Mouse (Mus musculus): ENCODE results near the gene Ets1. TPM values are rescaled to one million over a fixed set of nuclear protein-coding genes. Genes with fewer than 3 reads are reported as not detected.

The Ets1 gene
- polyA plus RNA-seq, 1 experiment from 2014 or later, result 14.5 TPM

DNA sequence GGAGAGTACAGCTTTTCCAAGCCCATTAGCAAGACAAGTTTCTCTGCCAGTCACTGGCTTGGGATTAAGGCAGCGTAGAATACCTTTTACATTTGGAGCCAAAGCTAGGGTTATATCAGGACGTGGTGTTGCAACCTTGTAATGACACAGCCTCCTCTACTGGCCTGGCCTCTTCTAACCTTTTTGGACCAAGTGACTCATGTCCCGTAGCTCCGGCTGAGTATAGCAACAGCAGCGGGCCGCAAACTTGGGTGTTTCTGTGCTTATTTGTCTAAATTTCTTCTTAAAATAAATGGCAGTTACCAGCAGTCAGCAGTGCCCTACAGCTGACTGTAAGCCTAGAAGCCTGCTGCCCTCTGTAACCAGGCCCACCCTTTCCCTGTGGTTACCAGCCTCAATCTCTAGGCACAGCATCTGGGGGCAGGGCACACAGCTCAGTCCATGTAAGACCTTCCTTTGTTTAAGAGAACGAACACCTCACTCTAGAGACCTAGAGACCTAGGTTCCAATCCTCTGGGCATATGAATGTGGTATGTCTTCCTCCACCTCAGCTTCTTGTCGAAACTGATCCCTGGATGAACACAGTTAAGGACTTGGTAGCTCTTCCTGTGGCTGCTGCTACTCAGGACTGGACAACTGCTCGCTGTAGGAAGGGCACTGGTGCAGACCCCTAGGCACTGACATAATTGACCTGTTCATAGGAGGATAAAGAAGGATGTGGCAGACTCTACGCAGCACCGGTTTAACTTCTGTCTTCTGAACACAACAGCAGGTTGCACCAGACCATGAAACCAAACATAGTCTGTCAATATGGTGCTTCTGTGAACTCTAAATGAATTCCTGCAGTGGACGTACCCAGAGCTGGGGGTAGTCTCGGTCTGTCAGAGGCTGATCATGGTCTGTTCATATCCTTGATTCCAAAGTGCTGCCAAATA, 94.9 kb downstream of the Ets1 start:
- ATAC-seq, result no peak
- no peak overlapping the region for H3K4me2 ChIP-seq (ENCODE audit: low read length)
- 87% methylated on average over 13 of the region's 13 CpGs for WGBS

GRCm38 (mm10) chr9:32731787-32732186, 95.8 kb downstream of the Ets1 start:
- H3K27me3 ChIP-seq (replicated peaks; ENCODE audit: control insufficient read depth, insufficient read depth, low read length), result no peaks in the 10 kb centered on the region
- H3K4me2 ChIP-seq (ENCODE audit: low read length), result no peak overlapping the region
- WGBS, result 66% methylated on average over 9 of the region's 9 CpGs
- no peaks in the 10 kb centered on the region for H3K4me1 ChIP-seq (ENCODE audit: control insufficient read depth, insufficient read depth, low read length)
- ATAC-seq (no peak), DNase-seq (ENCODE audit: low spot score) (no peak)
- H3K36me3 ChIP-seq (ENCODE audit: control insufficient read depth, insufficient read depth, low read length), result no peaks in the 10 kb centered on the region
- no peak overlapping the region for H3K4me3 ChIP-seq (ENCODE audit: low read depth, low read length)
- H3K9ac ChIP-seq (ENCODE audit: low read length), result no peak overlapping the region
- H3K27ac ChIP-seq (ENCODE audit: low read depth, low read length), result no peak overlapping the region
- no peaks in the 10 kb centered on the region for H3K9me3 ChIP-seq (replicated peaks; ENCODE audit: control insufficient read depth, low read length)

More for the DNA sequence above, 94.9 kb downstream of the Ets1 start:
- Histone ChIP-seq H3K36me3 (ENCODE audit: control insufficient read depth, insufficient read depth, low read length) (no peaks in the 10 kb centered on the region), H3K9ac (ENCODE audit: low read length) (no peak overlapping the region), H3K9me3 (replicated peaks; ENCODE audit: control insufficient read depth, low read length) (no peaks in the 10 kb centered on the region), H3K27me3 (replicated peaks; ENCODE audit: control insufficient read depth, insufficient read depth, low read length) (no peaks in the 10 kb centered on the region), H3K4me3 (ENCODE audit: low read depth, low read length) (no peak overlapping the region), H3K4me1 (ENCODE audit: control insufficient read depth, insufficient read depth, low read length) (no peaks in the 10 kb centered on the region), H3K27ac (ENCODE audit: low read depth, low read length) (no peak overlapping the region)
- no peak for DNase-seq (ENCODE audit: low spot score)

- no peaks in the 10 kb centered on the region for H3K36me3 ChIP-seq (ENCODE audit: control insufficient read depth, insufficient read depth, low read length)
- H3K27me3 ChIP-seq (replicated peaks; ENCODE audit: control insufficient read depth, insufficient read depth, low read length), result no peaks in the 10 kb centered on the region
- no peak overlapping the region for H3K4me2 ChIP-seq (ENCODE audit: low read length)
- DNase-seq (ENCODE audit: low spot score) (no peak), ATAC-seq (no peak)
- no peaks in the 10 kb centered on the region for H3K9me3 ChIP-seq (replicated peaks; ENCODE audit: control insufficient read depth, low read length)
- H3K27ac ChIP-seq (ENCODE audit: low read depth, low read length), result no peak overlapping the region
- no peak overlapping the region for H3K4me3 ChIP-seq (ENCODE audit: low read depth, low read length)
- 92% methylated on average over 7 of the region's 7 CpGs for WGBS
- no peaks in the 10 kb centered on the region for H3K4me1 ChIP-seq (ENCODE audit: control insufficient read depth, insufficient read depth, low read length)
- H3K9ac ChIP-seq (ENCODE audit: low read length), result no peak overlapping the region
Measured at GRCm38 (mm10) chr9:32735071-32735470, 99.0 kb downstream of the Ets1 start.

DNA sequence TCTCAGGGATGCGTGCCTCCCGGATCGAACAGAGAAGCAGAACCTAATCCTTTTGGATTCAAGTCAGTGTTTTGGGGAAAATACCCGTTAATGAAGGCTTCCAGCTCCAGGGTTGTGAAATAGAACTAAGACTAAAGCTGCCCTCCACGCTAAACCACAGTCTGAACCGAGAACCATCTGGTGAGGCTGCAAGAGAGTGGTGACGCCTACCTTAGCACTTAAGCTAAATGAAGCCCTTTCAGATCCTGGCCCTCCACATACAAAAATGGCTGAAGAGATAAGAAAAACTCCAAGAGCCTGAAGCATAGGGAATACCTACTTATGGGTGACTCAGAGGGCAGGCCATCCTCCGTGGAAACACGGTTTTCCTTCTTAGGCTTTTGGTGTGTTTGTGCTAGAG, 100.0 kb downstream of the Ets1 start:
- Histone ChIP-seq H3K9ac (ENCODE audit: low read length) (no peak overlapping the region), H3K27ac (ENCODE audit: low read depth, low read length) (no peak overlapping the region)
- WGBS, result 69% methylated on average over 9 of the region's 9 CpGs

DNA sequence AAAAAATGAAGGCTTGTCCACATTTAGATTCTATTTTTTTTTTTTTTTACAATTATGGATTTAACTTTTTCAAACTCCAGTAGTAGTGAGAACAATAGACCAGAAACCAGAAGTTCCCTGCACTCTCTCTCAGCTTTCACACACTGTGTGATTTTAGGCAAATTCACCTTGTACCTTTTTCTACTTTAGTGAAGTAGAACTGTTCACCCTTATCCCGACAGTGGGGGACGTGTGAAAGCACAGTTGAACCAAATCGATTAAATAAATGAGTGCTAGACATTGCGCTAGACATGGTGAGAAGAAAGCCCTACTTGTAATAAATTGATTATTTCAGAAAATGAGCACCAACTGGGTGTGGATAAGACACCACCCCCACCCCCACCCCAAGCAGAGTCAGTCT, 104.0 kb downstream of the Ets1 start:
- WGBS, result 81% methylated on average over 4 of the region's 4 CpGs
- Histone ChIP-seq H3K4me2 (ENCODE audit: low read length) (no peak overlapping the region), H3K27me3 (replicated peaks; ENCODE audit: control insufficient read depth, insufficient read depth, low read length) (no peaks in the 10 kb centered on the region), H3K36me3 (ENCODE audit: control insufficient read depth, insufficient read depth, low read length) (no peaks in the 10 kb centered on the region), H3K9me3 (replicated peaks; ENCODE audit: control insufficient read depth, low read length) (no peaks in the 10 kb centered on the region), H3K4me1 (ENCODE audit: control insufficient read depth, insufficient read depth, low read length) (peaks cover 2% of the 10 kb centered on the region), H3K4me3 (ENCODE audit: low read depth, low read length) (no peak overlapping the region), H3K9ac (ENCODE audit: low read length) (no peak overlapping the region), H3K27ac (ENCODE audit: low read depth, low read length) (no peak overlapping the region)
- DNase-seq (ENCODE audit: low spot score) (no peak), ATAC-seq (no peak)

More for the DNA sequence above, 100.0 kb downstream of the Ets1 start:
- Histone ChIP-seq H3K4me1 (ENCODE audit: control insufficient read depth, insufficient read depth, low read length) (no peaks in the 10 kb centered on the region), H3K4me3 (ENCODE audit: low read depth, low read length) (no peak overlapping the region), H3K4me2 (ENCODE audit: low read length) (no peak overlapping the region), H3K36me3 (ENCODE audit: control insufficient read depth, insufficient read depth, low read length) (no peaks in the 10 kb centered on the region), H3K27me3 (replicated peaks; ENCODE audit: control insufficient read depth, insufficient read depth, low read length) (no peaks in the 10 kb centered on the region), H3K9me3 (replicated peaks; ENCODE audit: control insufficient read depth, low read length) (no peaks in the 10 kb centered on the region)
- ATAC-seq (no peak), DNase-seq (ENCODE audit: low spot score) (no peak)

GRCm38 (mm10) chr9:32740751-32741387, 104.8 kb downstream of the Ets1 start:
- H3K4me1 ChIP-seq (ENCODE audit: control insufficient read depth, insufficient read depth, low read length), result peaks cover 2% of the 10 kb centered on the region
- no peaks in the 10 kb centered on the region for H3K27me3 ChIP-seq (replicated peaks; ENCODE audit: control insufficient read depth, insufficient read depth, low read length)
- ATAC-seq, result no peak

DNA sequence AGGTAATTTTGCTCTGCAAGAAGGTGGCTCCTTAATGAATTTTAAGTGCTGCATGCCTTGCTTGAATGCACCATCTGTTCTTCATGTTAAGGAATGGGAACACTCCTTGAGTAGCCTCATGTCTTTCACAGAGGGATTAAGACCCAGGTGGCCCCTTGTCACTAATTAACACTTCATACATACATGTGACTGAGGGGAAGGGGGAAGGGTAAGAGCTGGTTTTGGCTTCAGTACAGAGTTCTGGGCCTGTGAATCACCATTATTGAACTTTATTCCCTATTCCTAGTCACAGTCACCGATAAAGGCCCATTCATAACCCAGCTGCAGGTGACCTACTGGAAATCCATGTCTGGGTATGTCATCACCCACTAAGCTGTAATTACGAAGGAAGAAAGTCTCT, 105.7 kb downstream of the Ets1 start:
- peaks cover 2% of the 10 kb centered on the region for H3K4me1 ChIP-seq (ENCODE audit: control insufficient read depth, insufficient read depth, low read length)
- H3K27me3 ChIP-seq (replicated peaks; ENCODE audit: control insufficient read depth, insufficient read depth, low read length), result no peaks in the 10 kb centered on the region
- no peak overlapping the region for H3K4me2 ChIP-seq (ENCODE audit: low read length)
- H3K9ac ChIP-seq (ENCODE audit: low read length), result no peak overlapping the region
- WGBS, result 33% methylated on average over 2 of the region's 2 CpGs
- H3K36me3 ChIP-seq (ENCODE audit: control insufficient read depth, insufficient read depth, low read length), result no peaks in the 10 kb centered on the region
- no peak overlapping the region for H3K27ac ChIP-seq (ENCODE audit: low read depth, low read length)
- H3K9me3 ChIP-seq (replicated peaks; ENCODE audit: control insufficient read depth, low read length), result no peaks in the 10 kb centered on the region
- DNase-seq (ENCODE audit: low spot score) (peak; percentile 58), ATAC-seq (peak; percentile 52; the same call in 1 of the 2 replicates)
- H3K4me3 ChIP-seq (ENCODE audit: low read depth, low read length), result no peak overlapping the region

More at GRCm38 (mm10) chr9:32740751-32741387, 104.8 kb downstream of the Ets1 start:
- H3K9me3 ChIP-seq (replicated peaks; ENCODE audit: control insufficient read depth, low read length), result no peaks in the 10 kb centered on the region
- WGBS, result 86% methylated on average over 12 of the region's 12 CpGs
- H3K9ac ChIP-seq (ENCODE audit: low read length), result no peak overlapping the region
- H3K4me2 ChIP-seq (ENCODE audit: low read length), result no peak overlapping the region
- DNase-seq (ENCODE audit: low spot score), result no peak
- no peaks in the 10 kb centered on the region for H3K36me3 ChIP-seq (ENCODE audit: control insufficient read depth, insufficient read depth, low read length)
- no peak overlapping the region for H3K4me3 ChIP-seq (ENCODE audit: low read depth, low read length)
- no peak overlapping the region for H3K27ac ChIP-seq (ENCODE audit: low read depth, low read length)

DNA sequence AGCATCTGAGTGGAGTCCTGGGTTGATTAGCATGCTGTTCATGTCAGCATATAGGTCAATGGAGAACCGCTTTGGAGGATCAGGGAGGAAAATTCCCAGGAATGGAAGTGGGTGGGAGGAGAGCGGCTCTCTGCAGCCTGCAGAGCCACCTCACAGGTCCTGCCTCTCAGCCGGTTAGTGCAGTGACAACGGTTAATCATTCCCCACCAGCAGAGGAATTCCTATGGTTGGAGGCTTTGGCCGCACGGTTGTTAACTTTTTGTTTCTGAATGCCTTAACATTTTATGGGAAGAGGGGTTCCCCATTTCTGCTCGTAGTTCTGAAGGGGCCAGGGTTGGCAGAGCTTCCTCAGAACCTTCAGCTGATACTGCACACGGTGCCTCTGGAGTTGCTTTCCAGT, 107.1 kb downstream of the Ets1 start:
- no peaks in the 10 kb centered on the region for H3K27me3 ChIP-seq (replicated peaks; ENCODE audit: control insufficient read depth, insufficient read depth, low read length)
- peaks cover 2% of the 10 kb centered on the region for H3K4me1 ChIP-seq (ENCODE audit: control insufficient read depth, insufficient read depth, low read length)
- ATAC-seq (no peak), DNase-seq (ENCODE audit: low spot score) (no peak)
- H3K36me3 ChIP-seq (ENCODE audit: control insufficient read depth, insufficient read depth, low read length), result no peaks in the 10 kb centered on the region
- H3K27ac ChIP-seq (ENCODE audit: low read depth, low read length), result no peak overlapping the region
- no peaks in the 10 kb centered on the region for H3K9me3 ChIP-seq (replicated peaks; ENCODE audit: control insufficient read depth, low read length)
- H3K9ac ChIP-seq (ENCODE audit: low read length), result no peak overlapping the region
- no peak overlapping the region for H3K4me3 ChIP-seq (ENCODE audit: low read depth, low read length)
- no peak overlapping the region for H3K4me2 ChIP-seq (ENCODE audit: low read length)
- WGBS, result 77% methylated on average over 8 of the region's 8 CpGs

GRCm38 (mm10) chr9:32743642-32744161, 107.7 kb downstream of the Ets1 start:
- WGBS, result 65% methylated on average over 9 of the region's 9 CpGs
- H3K27ac ChIP-seq (ENCODE audit: low read depth, low read length), result no peak overlapping the region
- no peak for DNase-seq (ENCODE audit: low spot score)
- ATAC-seq, result no peak
- H3K9ac ChIP-seq (ENCODE audit: low read length), result no peak overlapping the region
- H3K9me3 ChIP-seq (replicated peaks; ENCODE audit: control insufficient read depth, low read length), result no peaks in the 10 kb centered on the region
- H3K4me3 ChIP-seq (ENCODE audit: low read depth, low read length), result no peak overlapping the region
- H3K27me3 ChIP-seq (replicated peaks; ENCODE audit: control insufficient read depth, insufficient read depth, low read length), result no peaks in the 10 kb centered on the region
- H3K4me2 ChIP-seq (ENCODE audit: low read length), result no peak overlapping the region
- H3K4me1 ChIP-seq (ENCODE audit: control insufficient read depth, insufficient read depth, low read length), result peaks cover 2% of the 10 kb centered on the region
- no peaks in the 10 kb centered on the region for H3K36me3 ChIP-seq (ENCODE audit: control insufficient read depth, insufficient read depth, low read length)
